Mouse (Mus musculus) ES-E14 (cell line): ENCODE results near the gene Slc4a4. TPM values are rescaled to one million over a fixed set of nuclear protein-coding genes. Genes with fewer than 3 reads are reported as not detected.

ENCODE experiments used
- DNase-seq: peaks from one replicate; pipeline ENCODE4 v3.0.0-alpha.2; 2013; ENCODE audit warnings: low read depth, low spot score
- H3K27ac ChIP-seq: 2 replicates; pipeline ENCODE4 v1.5.1; 2012; ENCODE audit warnings: low read depth, mild to moderate bottlenecking, low read length, moderate library complexity, mixed read lengths; ENCODE audit not compliant: poor library complexity, insufficient read depth, severe bottlenecking
- H3K36me3 ChIP-seq: 2 replicates; pipeline ENCODE4 v1.6.1; 2012; ENCODE audit warnings: mild to moderate bottlenecking, low read length, moderate library complexity, mixed read lengths; ENCODE audit not compliant: control insufficient read depth, poor library complexity, insufficient read depth, severe bottlenecking
- H3K4me1 ChIP-seq, 2 experiments: fragments of 150-350 bp in 1 of 2; sonication (generic) in 1 of 2; 2 replicates each; pipeline ENCODE4 v1.6.1; 2012; ENCODE audit warnings: low read length in 2 of 2, mild to moderate bottlenecking in 1 of 2, mixed read lengths in 1 of 2; ENCODE audit not compliant: control insufficient read depth in 2 of 2, insufficient read depth in 2 of 2, poor library complexity in 1 of 2
- H3K4me3 ChIP-seq, 2 experiments: fragments of 150-350 bp in 1 of 2; sonication (generic) in 1 of 2; 2 replicates each; pipeline ENCODE4 v1.5.1; 2012; ENCODE audit warnings: low read length in 2 of 2, low read depth in 1 of 2, mild to moderate bottlenecking in 1 of 2, mixed read lengths in 1 of 2; ENCODE audit not compliant: insufficient read depth in 1 of 2, poor library complexity in 1 of 2, severe bottlenecking in 1 of 2
- H3K9ac ChIP-seq: 2 replicates; pipeline ENCODE4 v1.6.1; 2012; ENCODE audit warnings: low read depth, mild to moderate bottlenecking, low read length, mixed read lengths; ENCODE audit not compliant: poor library complexity, insufficient read depth, severe bottlenecking
- H3K9me3 ChIP-seq: fragments of 150-350 bp; sonication (generic); 2 replicates; pipeline ENCODE4 v1.6.1; 2012; ENCODE audit warnings: low read depth, mild to moderate bottlenecking, low read length; ENCODE audit not compliant: control insufficient read depth, insufficient read depth
- CHD2 ChIP-seq: IDR thresholded peaks from 2 replicates; pipeline ENCODE4 v1.6.1; 2014; ENCODE audit warnings: mild to moderate bottlenecking, low read depth, low read length, inconsistent platforms
- HCFC1 ChIP-seq: IDR thresholded peaks from 2 replicates; pipeline ENCODE4 v1.6.1; 2012; ENCODE audit warnings: low read length, inconsistent platforms, borderline replicate concordance; ENCODE audit not compliant: insufficient read depth
- MAFK ChIP-seq: IDR thresholded peaks from 2 replicates; pipeline ENCODE4 v1.6.1; 2014; ENCODE audit warnings: mild to moderate bottlenecking, low read depth, low read length, inconsistent platforms; ENCODE audit not compliant: insufficient read depth
- ZC3H11A ChIP-seq: IDR thresholded peaks from 2 replicates; pipeline ENCODE4 v1.6.1; 2012; ENCODE audit warnings: low read depth, mild to moderate bottlenecking, inconsistent platforms, low read length, borderline replicate concordance
- ZNF384 ChIP-seq: IDR thresholded peaks from 2 replicates; pipeline ENCODE4 v1.6.1; 2012; ENCODE audit warnings: low read depth, low read length, inconsistent platforms
- in situ Hi-C, 2 experiments: fragments of 600-800 bp; cut with MboI; formaldehyde crosslinking; loops; one replicate each; pipeline ENCODE4 v1.15.1; 2025; ENCODE audit warnings: low sequenced_read_pairs in 2 of 2, inconsistent platforms in 1 of 2; ENCODE audit not compliant: unreplicated experiment in 2 of 2
- total RNA-seq: library from RNA; depleted of rRNA; stranded (reverse); fragments of 300-350 nt; gene quantifications from 2 replicates; pipeline ENCODE4 v1.2.3, GENCODE M21; 2012

Slc4a4 gene
- total RNA-seq, 1 experiment, result 2.5 TPM

DNA sequence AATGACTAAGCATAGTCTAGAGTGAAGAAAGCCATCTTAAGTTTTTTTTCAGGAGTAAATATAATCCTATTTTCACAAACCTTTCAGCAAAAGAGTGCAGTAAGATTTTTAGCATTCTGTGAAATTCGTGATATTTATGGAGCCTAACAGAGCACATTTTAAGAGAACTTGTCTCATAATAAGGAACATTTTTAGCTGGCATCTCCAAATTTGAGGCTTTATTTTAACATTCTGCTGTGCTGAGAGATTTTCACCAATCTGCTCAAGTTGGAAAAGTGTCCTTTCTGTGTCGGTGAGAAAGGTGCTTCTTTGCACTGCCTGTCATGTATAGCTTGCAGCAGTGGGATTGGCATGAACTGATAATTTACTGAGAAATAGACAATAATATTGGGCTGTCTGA, 255.1 kb downstream of the Slc4a4 start:
- H3K27ac ChIP-seq, result no peak overlapping the region
- H3K36me3 ChIP-seq, result no peaks in the 10 kb centered on the region
- H3K4me3 ChIP-seq, result no peak overlapping the region
- no peak overlapping the region for H3K9ac ChIP-seq
- no peak for DNase-seq
- in situ Hi-C loops, result no loop called here
- no peaks in the 10 kb centered on the region for H3K9me3 ChIP-seq
- no peaks in the 10 kb centered on the region for H3K4me1 ChIP-seq
- no peak for TF ChIP-seq CHD2
- TF ChIP-seq ZNF384, result no peak
- no peak for TF ChIP-seq HCFC1
- no peak for TF ChIP-seq ZC3H11A
- TF ChIP-seq MAFK, result no peak

DNA sequence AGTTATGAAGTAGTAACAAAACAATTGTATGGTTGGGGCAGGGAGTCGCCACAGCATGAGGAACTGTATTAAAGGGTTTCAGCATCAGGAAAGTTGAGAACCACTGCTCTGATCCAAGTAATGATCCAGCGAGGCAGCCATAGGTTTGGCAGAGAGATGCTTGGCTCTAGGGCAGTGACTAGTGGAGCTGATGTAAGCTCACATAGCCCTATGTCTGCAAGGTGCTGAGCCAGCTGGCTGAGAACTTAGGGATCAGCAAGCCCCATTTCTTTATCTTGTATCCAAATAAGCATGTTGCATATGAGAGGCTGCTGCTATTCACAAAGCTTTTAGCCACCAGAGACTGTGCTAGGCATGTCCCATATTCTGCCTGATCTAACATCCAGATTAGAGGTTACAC, 259.7 kb downstream of the Slc4a4 start:
- Histone ChIP-seq H3K9ac (no peak overlapping the region), H3K36me3 (no peaks in the 10 kb centered on the region), H3K9me3 (no peaks in the 10 kb centered on the region), H3K27ac (no peak overlapping the region), H3K4me1 (no peaks in the 10 kb centered on the region), H3K4me3 (no peak overlapping the region)
- in situ Hi-C loops, result no loop called here
- no peak for TF ChIP-seq ZC3H11A
- TF ChIP-seq ZNF384, result no peak
- TF ChIP-seq MAFK, result no peak
- no peak for TF ChIP-seq HCFC1
- TF ChIP-seq CHD2, result no peak
- DNase-seq, result no peak

DNA sequence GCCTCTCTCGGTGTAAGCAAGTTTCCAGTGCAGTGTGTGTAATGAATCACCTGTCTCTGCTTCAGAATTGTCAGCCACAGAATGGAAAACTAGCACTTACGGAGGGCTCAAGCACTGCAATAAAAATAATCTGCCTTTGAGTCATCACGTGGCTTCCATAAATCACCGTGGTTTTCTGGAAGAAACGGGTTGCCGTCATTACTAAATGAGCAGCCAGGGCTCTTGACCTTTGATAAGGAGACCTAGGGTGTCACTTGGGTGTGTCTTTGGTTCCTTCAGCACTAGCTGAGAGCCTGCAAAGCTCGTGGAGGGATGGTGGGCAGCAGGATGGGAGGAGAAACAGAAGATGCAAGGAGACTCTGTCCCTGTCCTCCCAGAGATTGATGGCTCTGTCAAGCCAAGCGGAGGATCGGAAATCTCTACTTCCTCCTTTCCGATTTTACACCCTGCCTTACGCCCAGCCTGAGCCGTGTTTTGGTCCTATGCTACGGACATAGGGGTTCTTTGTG, 260.7 kb downstream of the Slc4a4 start:
- in situ Hi-C loops, result no loop called here

DNA sequence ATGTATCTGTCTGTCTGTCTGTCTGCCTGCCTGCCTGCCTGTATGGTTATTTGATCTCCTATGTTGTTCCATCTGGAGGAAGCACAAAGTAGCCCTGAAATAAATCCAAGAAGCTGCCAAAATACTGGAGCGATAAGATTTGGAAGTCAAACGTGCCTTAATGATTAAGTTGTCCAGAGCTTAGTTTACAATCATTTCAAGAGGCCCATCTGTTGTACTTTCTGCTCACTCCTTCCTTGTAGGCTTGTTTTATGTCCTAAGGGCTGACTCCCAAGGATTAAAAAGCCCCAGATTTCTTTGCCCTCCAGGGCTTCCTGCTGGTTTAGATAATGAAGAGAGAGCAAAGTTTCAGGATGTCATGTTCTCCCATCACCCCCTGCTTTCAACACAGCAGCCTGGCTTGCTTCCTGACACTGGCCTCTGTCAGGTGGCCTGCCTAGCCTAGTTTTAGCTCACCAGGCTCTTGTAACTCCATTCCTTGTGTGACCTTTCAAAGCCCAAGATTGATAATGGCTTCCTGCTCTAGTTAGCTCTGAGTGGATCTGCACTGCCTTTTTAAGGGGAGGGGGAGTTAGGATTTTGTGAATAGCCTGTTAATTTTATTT, 262.9 kb downstream of the Slc4a4 start:
- H3K9ac ChIP-seq, result no peak overlapping the region
- in situ Hi-C loops, result no loop called here
- no peaks in the 10 kb centered on the region for H3K9me3 ChIP-seq
- no peak for DNase-seq
- no peak overlapping the region for H3K27ac ChIP-seq
- H3K36me3 ChIP-seq, result no peaks in the 10 kb centered on the region
- no peaks in the 10 kb centered on the region for H3K4me1 ChIP-seq
- H3K4me3 ChIP-seq, result no peak overlapping the region
- no peak for TF ChIP-seq MAFK
- no peak for TF ChIP-seq ZC3H11A
- TF ChIP-seq HCFC1, result no peak
- no peak for TF ChIP-seq ZNF384
- TF ChIP-seq CHD2, result no peak

More for the DNA sequence above, 260.7 kb downstream of the Slc4a4 start:
- H3K9me3 ChIP-seq, result no peaks in the 10 kb centered on the region
- no peaks in the 10 kb centered on the region for H3K36me3 ChIP-seq
- no peak overlapping the region for H3K27ac ChIP-seq
- DNase-seq, result no peak
- no peak overlapping the region for H3K4me3 ChIP-seq
- H3K9ac ChIP-seq, result no peak overlapping the region
- no peaks in the 10 kb centered on the region for H3K4me1 ChIP-seq
- TF ChIP-seq ZNF384, result no peak
- no peak for TF ChIP-seq ZC3H11A
- no peak for TF ChIP-seq HCFC1
- TF ChIP-seq CHD2, result no peak
- TF ChIP-seq MAFK, result no peak

DNA sequence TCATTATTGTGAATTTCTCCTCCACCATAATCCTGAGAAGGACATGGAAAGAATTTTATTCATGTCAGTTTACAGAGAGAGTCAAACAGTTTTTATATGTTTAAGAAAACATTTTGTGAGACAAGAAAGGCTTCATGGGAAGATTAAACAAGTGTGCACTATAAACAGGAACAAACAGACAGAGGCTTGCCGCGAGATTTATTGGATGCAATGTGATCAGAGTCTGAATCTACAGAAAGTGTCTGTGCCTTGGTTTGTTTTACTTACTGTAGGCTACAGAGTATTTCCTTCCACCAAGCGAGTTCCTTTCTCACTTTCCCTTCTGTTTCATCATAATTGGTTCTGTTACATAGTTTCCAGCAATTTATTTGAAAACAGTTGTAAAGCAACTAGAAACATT, 264.5 kb downstream of the Slc4a4 start:
- Histone ChIP-seq H3K9me3 (no peaks in the 10 kb centered on the region), H3K4me1 (no peaks in the 10 kb centered on the region), H3K4me3 (no peak overlapping the region), H3K27ac (no peak overlapping the region), H3K9ac (no peak overlapping the region), H3K36me3 (no peaks in the 10 kb centered on the region)
- no peak for TF ChIP-seq MAFK
- TF ChIP-seq ZC3H11A, result no peak
- no peak for TF ChIP-seq CHD2
- no peak for TF ChIP-seq ZNF384
- TF ChIP-seq HCFC1, result no peak
- in situ Hi-C loops, result no loop called here
- no peak for DNase-seq
